Mouse (Mus musculus) brain, embryonic 18.5 days (tissue): ENCODE measurements at regions not wholly inside any gene's neighbourhood (a gene's known extent, or its start where the extent isn't known, plus 50 kb on each side); places are given as distances from the start of the nearest gene placed in this dataset.
"Not testable (repeated sequence)": the region's sequence is repeated elsewhere in the genome, so short reads cannot be mapped to it uniquely, and the experiment has no call there.

ENCODE experiments used
- DNase-seq: peaks from one replicate; pipeline ENCODE4 v3.0.0-alpha.2; 2012; ENCODE audit warnings: low read depth, low spot score

- DNase-seq: no peak
Observed at GRCm38 (mm10) chr2:123887587-123887986, 202.2 kb upstream of the Sema6d start.

DNA sequence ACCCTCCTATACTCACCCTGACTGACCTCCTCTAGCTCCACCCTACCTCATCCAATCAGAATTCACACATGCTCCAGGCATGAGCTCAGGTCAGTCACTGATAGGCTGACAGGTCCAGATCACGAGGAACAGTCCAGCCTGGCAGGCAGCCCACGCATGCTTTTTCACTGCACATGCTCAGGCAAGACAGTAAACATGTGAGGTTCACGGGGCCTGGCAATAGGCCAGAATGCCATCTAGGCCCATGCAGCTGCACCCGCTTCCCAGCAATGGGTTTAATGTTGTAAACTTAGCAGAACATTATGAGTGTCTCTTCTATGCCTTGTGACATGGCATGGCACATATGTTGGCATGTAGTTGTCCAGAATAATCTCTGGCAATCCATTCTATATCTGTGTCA is 177.8 kb upstream of the Sema6d start:
- not testable (repeated sequence) for DNase-seq

DNA sequence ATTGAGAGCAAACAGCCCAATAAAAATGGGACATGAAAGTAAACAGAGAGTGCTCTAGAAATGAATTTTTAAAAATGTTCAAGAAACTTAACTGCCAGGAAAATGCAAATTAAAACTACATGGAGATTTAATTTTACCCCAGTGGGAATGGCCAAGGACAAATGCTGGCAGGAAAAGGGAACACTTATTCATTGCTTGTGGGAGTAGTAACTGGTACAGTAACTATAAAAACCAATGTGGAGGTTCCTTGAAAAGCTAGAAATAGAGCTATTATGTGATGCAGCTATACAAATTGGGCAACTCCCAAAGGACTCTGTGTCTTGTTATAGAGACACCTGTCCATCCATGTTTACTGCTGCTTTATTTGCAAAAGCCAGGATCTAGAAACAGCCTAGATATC is 175.7 kb upstream of the Sema6d start:
- DNase-seq: no peak

GRCm38 (mm10) chr2:123920418-123920817 is 169.4 kb upstream of the Sema6d start:
- DNase-seq: peak; percentile 43

DNA sequence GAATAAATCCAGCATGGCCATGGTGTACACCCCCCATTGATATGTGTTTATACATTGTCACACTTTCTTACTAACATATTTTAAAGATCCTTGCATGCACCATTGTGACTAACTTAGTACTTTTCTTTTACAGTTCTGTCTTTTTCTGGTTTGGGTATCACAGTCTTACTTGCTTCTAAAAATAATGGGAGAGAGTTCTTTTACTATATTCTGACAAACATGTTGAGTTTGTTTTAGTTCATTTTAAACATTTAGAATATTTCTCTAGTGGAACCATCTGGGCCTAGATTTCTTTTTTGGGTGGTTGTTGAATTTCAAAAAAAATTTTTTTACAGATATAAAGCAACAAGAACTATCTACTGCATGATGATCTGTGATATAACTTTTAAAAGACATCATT is 161.7 kb upstream of the Sema6d start:
- no peak for DNase-seq

DNA sequence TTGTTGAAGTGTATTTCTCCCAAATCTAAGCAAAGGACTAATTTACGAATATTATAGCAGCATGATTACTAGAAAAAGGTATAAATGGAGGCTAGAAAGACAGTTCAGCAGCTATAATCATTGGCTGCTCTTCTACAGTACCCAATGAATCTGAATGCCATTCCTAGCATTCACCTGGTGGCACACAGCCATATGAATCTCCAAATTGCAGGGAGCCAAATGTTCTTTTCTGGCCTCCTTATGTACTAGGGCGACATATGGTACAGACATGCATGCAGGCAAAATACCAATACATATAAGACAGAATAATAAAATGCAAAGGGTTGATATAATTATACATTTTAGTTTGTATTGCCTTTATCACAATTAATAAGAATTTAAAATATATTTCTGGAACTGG is 152.9 kb upstream of the Sema6d start:
- no peak for DNase-seq

DNA sequence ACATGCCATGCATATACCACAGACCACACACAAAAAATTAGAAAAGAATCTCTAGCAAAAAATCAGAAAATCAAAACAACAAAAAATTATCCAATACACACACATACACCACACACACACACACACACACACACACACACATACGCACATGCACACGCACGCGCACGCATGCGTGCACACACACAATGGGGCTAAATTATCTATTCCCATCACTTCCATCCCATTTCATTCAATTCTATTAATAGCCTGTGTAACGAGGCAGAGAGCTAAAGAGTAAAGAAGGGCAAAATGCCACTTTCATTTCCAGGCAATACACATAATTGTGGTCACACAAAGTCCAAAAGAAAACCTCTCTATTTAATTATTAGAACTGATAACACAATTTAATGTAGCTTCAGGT is 126.2 kb upstream of the Sema6d start:
- DNase-seq: no peak

GRCm38 (mm10) chr2:124003507-124003906 is 86.3 kb upstream of the Sema6d start:
- no peak for DNase-seq

DNA sequence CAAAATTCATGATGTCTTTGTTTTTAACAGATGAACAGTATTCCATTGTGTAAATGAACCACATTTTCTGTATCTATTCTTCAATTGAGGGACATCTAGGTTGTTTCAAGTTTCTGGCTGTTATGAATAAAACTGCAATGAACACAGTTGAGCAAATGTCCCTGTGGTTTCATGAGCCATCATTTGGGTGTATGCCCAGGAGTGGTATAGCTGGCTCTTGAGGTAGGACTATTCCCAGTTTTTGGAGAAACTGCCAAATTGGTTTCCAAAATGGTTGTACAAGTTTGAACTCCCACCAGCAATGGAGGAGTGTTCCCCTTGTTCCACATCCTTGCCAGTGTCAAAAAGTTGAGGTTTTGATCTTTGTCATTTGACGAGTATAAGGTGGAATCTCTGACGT is 74.2 kb upstream of the Sema6d start:
- DNase-seq: no peak
